Mouse (Mus musculus): ENCODE results near the gene Fam120a. TPM values are rescaled to one million over a fixed set of nuclear protein-coding genes. Genes with fewer than 3 reads are reported as not detected.

Gene Fam120a
- polyA plus RNA-seq, 1 experiment from 2014 or later: 164 TPM

- no peaks in the 10 kb centered on the region for H3K36me3 ChIP-seq (ENCODE audit: inconsistent target)
- no peak overlapping the region for H3K27ac ChIP-seq
- H3K4me3 ChIP-seq (ENCODE audit: inconsistent target): no peak overlapping the region
- 78% methylated on average over 2 of the region's 2 CpGs for WGBS (ENCODE audit: missing documents)
- peaks cover 1% of the 10 kb centered on the region; the same call in 1 of the 2 replicates for H3K79me2 ChIP-seq (ENCODE audit: inconsistent target)
Measured at GRCm38 (mm10) chr13:48974699-48975098, 6.9 kb upstream of the Fam120a start.

GRCm38 (mm10) chr13:48974266-48974665, 6.4 kb upstream of the Fam120a start:
- Histone ChIP-seq H3K36me3 (ENCODE audit: inconsistent target) (no peaks in the 10 kb centered on the region), H3K27ac (no peak overlapping the region), H3K79me2 (ENCODE audit: inconsistent target) (peaks cover 5% of the 10 kb centered on the region), H3K4me3 (ENCODE audit: inconsistent target) (no peak overlapping the region)
- 81% methylated on average over 4 of the region's 4 CpGs for WGBS (ENCODE audit: missing documents)

- H3K27ac ChIP-seq: no peak overlapping the region
- H3K36me3 ChIP-seq (ENCODE audit: inconsistent target): no peaks in the 10 kb centered on the region
- H3K4me3 ChIP-seq (ENCODE audit: inconsistent target): no peak overlapping the region
- WGBS (ENCODE audit: missing documents): 93% methylated on average over 5 of the region's 5 CpGs
- H3K79me2 ChIP-seq (ENCODE audit: inconsistent target): peaks cover 13% of the 10 kb centered on the region
Measured at GRCm38 (mm10) chr13:48973231-48973630, 5.4 kb upstream of the Fam120a start.

GRCm38 (mm10) chr13:48971033-48971432, 3.2 kb upstream of the Fam120a start:
- Histone ChIP-seq H3K4me3 (ENCODE audit: inconsistent target) (no peak overlapping the region), H3K27ac (no peak overlapping the region), H3K36me3 (ENCODE audit: inconsistent target) (no peaks in the 10 kb centered on the region), H3K79me2 (ENCODE audit: inconsistent target) (peaks cover 28% of the 10 kb centered on the region)
- WGBS (ENCODE audit: missing documents): 71% methylated on average over 5 of the region's 5 CpGs

GRCm38 (mm10) chr13:48970566-48970965, 2.7 kb upstream of the Fam120a start:
- 92% methylated on average over 13 of the region's 13 CpGs for WGBS (ENCODE audit: missing documents)

GRCm38 (mm10) chr13:48968750-48969088, 902 bp upstream of the Fam120a start:
- Histone ChIP-seq H3K36me3 (ENCODE audit: inconsistent target) (no peaks in the 10 kb centered on the region), H3K27ac (peak overlapping the region; percentile 71), H3K4me3 (ENCODE audit: inconsistent target) (peak overlapping the region; percentile 65), H3K79me2 (ENCODE audit: inconsistent target) (peaks cover 51% of the 10 kb centered on the region)
- 11% methylated on average over 7 of the region's 7 CpGs for WGBS (ENCODE audit: missing documents)

More at GRCm38 (mm10) chr13:48970566-48970965, 2.7 kb upstream of the Fam120a start:
- no peak overlapping the region for H3K4me3 ChIP-seq (ENCODE audit: inconsistent target)
- no peak overlapping the region for H3K27ac ChIP-seq
- H3K79me2 ChIP-seq (ENCODE audit: inconsistent target): peaks cover 32% of the 10 kb centered on the region
- H3K36me3 ChIP-seq (ENCODE audit: inconsistent target): no peaks in the 10 kb centered on the region

- Histone ChIP-seq H3K27ac (peak overlapping the region; percentile 91), H3K36me3 (ENCODE audit: inconsistent target) (no peaks in the 10 kb centered on the region), H3K79me2 (ENCODE audit: inconsistent target) (peaks cover 60% of the 10 kb centered on the region), H3K4me3 (ENCODE audit: inconsistent target) (peak overlapping the region; percentile 94)
- 0% methylated on average over 51 of the region's 58 CpGs for WGBS (ENCODE audit: missing documents)
Measured at GRCm38 (mm10) chr13:48966851-48967821, 681 bp downstream of the Fam120a start.

GRCm38 (mm10) chr13:48965559-48966525, 2.0 kb downstream of the Fam120a start:
- WGBS (ENCODE audit: missing documents): 3% methylated on average over 7 of the region's 7 CpGs
- Histone ChIP-seq H3K79me2 (ENCODE audit: inconsistent target) (peaks cover 73% of the 10 kb centered on the region), H3K27ac (peak overlapping the region; percentile 91), H3K36me3 (ENCODE audit: inconsistent target) (no peaks in the 10 kb centered on the region), H3K4me3 (ENCODE audit: inconsistent target) (peak overlapping the region; percentile 94)

- Histone ChIP-seq H3K27ac (peak overlapping the region; percentile 91), H3K79me2 (ENCODE audit: inconsistent target) (peaks cover 83% of the 10 kb centered on the region), H3K36me3 (ENCODE audit: inconsistent target) (no peaks in the 10 kb centered on the region), H3K4me3 (ENCODE audit: inconsistent target) (peak overlapping the region; percentile 94)
- 23% methylated on average over 4 of the region's 4 CpGs for WGBS (ENCODE audit: missing documents)
Measured at GRCm38 (mm10) chr13:48964850-48965249, 3.0 kb downstream of the Fam120a start.

- peak overlapping the region; percentile 73 for H3K27ac ChIP-seq
- H3K4me3 ChIP-seq (ENCODE audit: inconsistent target): no peak overlapping the region
- 100% methylated on average over 1 of the region's 1 CpGs for WGBS (ENCODE audit: missing documents)
- peaks cover 87% of the 10 kb centered on the region for H3K79me2 ChIP-seq (ENCODE audit: inconsistent target)
- H3K36me3 ChIP-seq (ENCODE audit: inconsistent target): no peaks in the 10 kb centered on the region
Measured at GRCm38 (mm10) chr13:48963111-48963510, 4.7 kb downstream of the Fam120a start.

- WGBS (ENCODE audit: missing documents): 0% methylated on average over 3 of the region's 3 CpGs
- no peaks in the 10 kb centered on the region for H3K36me3 ChIP-seq (ENCODE audit: inconsistent target)
- peak overlapping the region; percentile 73 for H3K27ac ChIP-seq
- no peak overlapping the region for H3K4me3 ChIP-seq (ENCODE audit: inconsistent target)
- H3K79me2 ChIP-seq (ENCODE audit: inconsistent target): peaks cover 92% of the 10 kb centered on the region
Measured at GRCm38 (mm10) chr13:48962519-48962918, 5.3 kb downstream of the Fam120a start.

GRCm38 (mm10) chr13:48958608-48959007, 9.2 kb downstream of the Fam120a start:
- Histone ChIP-seq H3K79me2 (ENCODE audit: inconsistent target) (peaks cover 93% of the 10 kb centered on the region), H3K4me3 (ENCODE audit: inconsistent target) (no peak overlapping the region), H3K27ac (no peak overlapping the region), H3K36me3 (ENCODE audit: inconsistent target) (no peaks in the 10 kb centered on the region)
- 61% methylated on average over 4 of the region's 4 CpGs for WGBS (ENCODE audit: missing documents)

GRCm38 (mm10) chr13:48954825-48955224, 13.0 kb downstream of the Fam120a start:
- 44% methylated on average over 4 of the region's 4 CpGs for WGBS (ENCODE audit: missing documents)
- H3K79me2 ChIP-seq (ENCODE audit: inconsistent target): peaks cover 100% of the 10 kb centered on the region
- no peaks in the 10 kb centered on the region for H3K36me3 ChIP-seq (ENCODE audit: inconsistent target)
- no peak overlapping the region for H3K27ac ChIP-seq
- no peak overlapping the region for H3K4me3 ChIP-seq (ENCODE audit: inconsistent target)

GRCm38 (mm10) chr13:48950600-48951241, 17.1 kb downstream of the Fam120a start:
- Histone ChIP-seq H3K36me3 (ENCODE audit: inconsistent target) (peaks cover 30% of the 10 kb centered on the region), H3K4me3 (ENCODE audit: inconsistent target) (no peak overlapping the region), H3K79me2 (ENCODE audit: inconsistent target) (peaks cover 100% of the 10 kb centered on the region), H3K27ac (no peak overlapping the region)
- 68% methylated on average over 5 of the region's 5 CpGs for WGBS (ENCODE audit: missing documents)
